Mouse (Mus musculus): ENCODE results near the gene Plekhg3. TPM values are rescaled to one million over a fixed set of nuclear protein-coding genes. Genes with fewer than 3 reads are reported as not detected.

Plekhg3 gene
- polyA plus RNA-seq, 1 experiment from 2014 or later = 20.1 TPM

GRCm38 (mm10) chr12:76552321-76552720 is 21.6 kb downstream of the Plekhg3 start:
- WGBS (ENCODE audit: missing documents) = 39% methylated on average over 8 of the region's 8 CpGs
- Histone ChIP-seq H3K4me3 (ENCODE audit: inconsistent target) (no peak overlapping the region), H3K27ac (peak overlapping the region; percentile 60)

GRCm38 (mm10) chr12:76552958-76553357 is 22.3 kb downstream of the Plekhg3 start:
- WGBS (ENCODE audit: missing documents) = 20% methylated on average over 3 of the region's 4 CpGs
- no peak overlapping the region for H3K4me3 ChIP-seq (ENCODE audit: inconsistent target)
- H3K27ac ChIP-seq = peak overlapping the region; percentile 60; the same call in 1 of the 2 replicates
- no peaks in the 10 kb centered on the region for H3K36me3 ChIP-seq (ENCODE audit: inconsistent target)
- H3K79me2 ChIP-seq (ENCODE audit: inconsistent target) = peaks cover 83% of the 10 kb centered on the region

More at GRCm38 (mm10) chr12:76552321-76552720, 21.6 kb downstream of the Plekhg3 start:
- Histone ChIP-seq H3K36me3 (ENCODE audit: inconsistent target) (no peaks in the 10 kb centered on the region), H3K79me2 (ENCODE audit: inconsistent target) (peaks cover 83% of the 10 kb centered on the region)

GRCm38 (mm10) chr12:76553917-76554316 is 23.2 kb downstream of the Plekhg3 start:
- H3K27ac ChIP-seq = no peak overlapping the region
- WGBS (ENCODE audit: missing documents) = 77% methylated on average over 2 of the region's 7 CpGs

GRCm38 (mm10) chr12:76554392-76554791 is 23.7 kb downstream of the Plekhg3 start:
- no peaks in the 10 kb centered on the region for H3K36me3 ChIP-seq (ENCODE audit: inconsistent target)
- no peak overlapping the region for H3K4me3 ChIP-seq (ENCODE audit: inconsistent target)
- no peak overlapping the region for H3K27ac ChIP-seq
- H3K79me2 ChIP-seq (ENCODE audit: inconsistent target) = peaks cover 83% of the 10 kb centered on the region
- 71% methylated on average over 2 of the region's 3 CpGs for WGBS (ENCODE audit: missing documents)

More at GRCm38 (mm10) chr12:76553917-76554316, 23.2 kb downstream of the Plekhg3 start:
- Histone ChIP-seq H3K36me3 (ENCODE audit: inconsistent target) (no peaks in the 10 kb centered on the region), H3K4me3 (ENCODE audit: inconsistent target) (no peak overlapping the region), H3K79me2 (ENCODE audit: inconsistent target) (peaks cover 83% of the 10 kb centered on the region)

- H3K79me2 ChIP-seq (ENCODE audit: inconsistent target) = peaks cover 83% of the 10 kb centered on the region
- no peak overlapping the region for H3K4me3 ChIP-seq (ENCODE audit: inconsistent target)
- 97% methylated on average over 3 of the region's 3 CpGs for WGBS (ENCODE audit: missing documents)
- H3K36me3 ChIP-seq (ENCODE audit: inconsistent target) = peaks cover 2% of the 10 kb centered on the region; the same call in 1 of the 2 replicates
- H3K27ac ChIP-seq = no peak overlapping the region
These were observed 24.2 kb downstream of the Plekhg3 start for GRCm38 (mm10) chr12:76554871-76555386.

- WGBS (ENCODE audit: missing documents) = 93% methylated on average over 7 of the region's 7 CpGs
- no peak overlapping the region for H3K27ac ChIP-seq
- H3K79me2 ChIP-seq (ENCODE audit: inconsistent target) = peaks cover 74% of the 10 kb centered on the region
- peaks cover 15% of the 10 kb centered on the region for H3K36me3 ChIP-seq (ENCODE audit: inconsistent target)
- H3K4me3 ChIP-seq (ENCODE audit: inconsistent target) = no peak overlapping the region
These were observed 25.5 kb downstream of the Plekhg3 start for GRCm38 (mm10) chr12:76556187-76556586.

GRCm38 (mm10) chr12:76556745-76557389 is 26.2 kb downstream of the Plekhg3 start:
- Histone ChIP-seq H3K79me2 (ENCODE audit: inconsistent target) (peaks cover 72% of the 10 kb centered on the region), H3K36me3 (ENCODE audit: inconsistent target) (peaks cover 17% of the 10 kb centered on the region), H3K27ac (no peak overlapping the region), H3K4me3 (ENCODE audit: inconsistent target) (no peak overlapping the region)
- 93% methylated on average over 6 of the region's 6 CpGs for WGBS (ENCODE audit: missing documents)

GRCm38 (mm10) chr12:76558206-76558605 is 27.5 kb downstream of the Plekhg3 start:
- Histone ChIP-seq H3K4me3 (ENCODE audit: inconsistent target) (no peak overlapping the region), H3K36me3 (ENCODE audit: inconsistent target) (peaks cover 30% of the 10 kb centered on the region), H3K79me2 (ENCODE audit: inconsistent target) (peaks cover 70% of the 10 kb centered on the region), H3K27ac (no peak overlapping the region)
- 85% methylated on average over 5 of the region's 5 CpGs for WGBS (ENCODE audit: missing documents)

- no peak overlapping the region for H3K27ac ChIP-seq
- 98% methylated on average over 4 of the region's 4 CpGs for WGBS (ENCODE audit: missing documents)
- peaks cover 30% of the 10 kb centered on the region for H3K79me2 ChIP-seq (ENCODE audit: inconsistent target)
- no peak overlapping the region for H3K4me3 ChIP-seq (ENCODE audit: inconsistent target)
- H3K36me3 ChIP-seq (ENCODE audit: inconsistent target) = peaks cover 70% of the 10 kb centered on the region
These were observed 31.5 kb downstream of the Plekhg3 start for GRCm38 (mm10) chr12:76562196-76562595.

GRCm38 (mm10) chr12:76566284-76566683 is 35.6 kb downstream of the Plekhg3 start:
- Histone ChIP-seq H3K79me2 (ENCODE audit: inconsistent target) (no peaks in the 10 kb centered on the region), H3K4me3 (ENCODE audit: inconsistent target) (no peak overlapping the region), H3K27ac (no peak overlapping the region), H3K36me3 (ENCODE audit: inconsistent target) (peaks cover 78% of the 10 kb centered on the region)
- WGBS (ENCODE audit: missing documents) = 94% methylated on average over 10 of the region's 10 CpGs

GRCm38 (mm10) chr12:76570221-76570940 is 39.7 kb downstream of the Plekhg3 start:
- Histone ChIP-seq H3K4me3 (ENCODE audit: inconsistent target) (no peak overlapping the region), H3K36me3 (ENCODE audit: inconsistent target) (peaks cover 65% of the 10 kb centered on the region), H3K27ac (no peak overlapping the region), H3K79me2 (ENCODE audit: inconsistent target) (no peaks in the 10 kb centered on the region)
- 98% methylated on average over 9 of the region's 9 CpGs for WGBS (ENCODE audit: missing documents)

GRCm38 (mm10) chr12:76571266-76571665 is 40.6 kb downstream of the Plekhg3 start:
- Histone ChIP-seq H3K79me2 (ENCODE audit: inconsistent target) (no peaks in the 10 kb centered on the region), H3K36me3 (ENCODE audit: inconsistent target) (peaks cover 65% of the 10 kb centered on the region), H3K4me3 (ENCODE audit: inconsistent target) (no peak overlapping the region), H3K27ac (no peak overlapping the region)
- WGBS (ENCODE audit: missing documents) = 96% methylated on average over 9 of the region's 10 CpGs

GRCm38 (mm10) chr12:76572261-76573251 is 41.9 kb downstream of the Plekhg3 start:
- no peaks in the 10 kb centered on the region for H3K79me2 ChIP-seq (ENCODE audit: inconsistent target)
- H3K36me3 ChIP-seq (ENCODE audit: inconsistent target) = peaks cover 65% of the 10 kb centered on the region
- no peak overlapping the region for H3K27ac ChIP-seq
- H3K4me3 ChIP-seq (ENCODE audit: inconsistent target) = no peak overlapping the region
- 93% methylated on average over 27 of the region's 27 CpGs for WGBS (ENCODE audit: missing documents)

GRCm38 (mm10) chr12:76573381-76573780 is 42.7 kb downstream of the Plekhg3 start:
- no peak overlapping the region for H3K27ac ChIP-seq
- no peak overlapping the region for H3K4me3 ChIP-seq (ENCODE audit: inconsistent target)
- H3K36me3 ChIP-seq (ENCODE audit: inconsistent target) = peaks cover 71% of the 10 kb centered on the region
- no peaks in the 10 kb centered on the region for H3K79me2 ChIP-seq (ENCODE audit: inconsistent target)
- 100% methylated on average over 6 of the region's 6 CpGs for WGBS (ENCODE audit: missing documents)

All from macrophage (primary cell).